Mouse (Mus musculus) heart, embryonic 10.5 days (tissue): ENCODE data around the gene Gm21962. TPM values are rescaled to one million over a fixed set of nuclear protein-coding genes. Genes with fewer than 3 reads are reported as not detected.

Experiments used
- microRNA-seq: library from miRNA; unstranded; fragments of <30 nt; microRNA quantifications from one replicate; pipeline ENCODE4, GENCODE M21; 2017
- polyA plus RNA-seq: library from polyadenylated mRNA; unstranded; fragments of >200 nt; fragmentation: Nextera tagmentation; extraction: Ambion mirVana; gene quantifications from 2 replicates; pipeline ENCODE4 v1.2.1, GENCODE M21; 2016

Gene Gm21962
- polyA plus RNA-seq, 1 experiment from 2014 or later, result not detected

Small RNAs within 50 kb of the gene (microRNA-seq; reads per million reads assigned to microRNA genes)
- not detected for gene Gm22468

Other genes with a start within 250 kb of the Gm21962 start
- gene Ddit4l, start 49.9 kb upstream of the Gm21962 start, polyA plus RNA-seq, result 3.2 and 5.9 TPM in 2 replicates
- gene H2afz, start 193.0 kb downstream of the Gm21962 start, polyA plus RNA-seq, result 1,437 and 1,931 TPM in 2 replicates
- gene Dnajb14, start 196.2 kb downstream of the Gm21962 start, polyA plus RNA-seq, result 11.1 and 12.9 TPM in 2 replicates
- gene Lamtor3, start 247.0 kb downstream of the Gm21962 start, polyA plus RNA-seq, result 99.2 and 100 TPM in 2 replicates